8 mouse cellular contexts compared by ENCODE assay signal in genomic region chr2:9882926-9883802, GRCm38 (mm10). TPM values are rescaled to one million over a fixed set of nuclear protein-coding genes. Genes with fewer than 3 reads are reported as not detected.
DNase-seq lines count a peak whose midpoint lies in the region; ATAC-seq lines count a peak whose summit lies in the region.

No protein-coding gene starts in this region.

- DNase-seq in CD4-positive, CD25-positive, alpha-beta regulatory T cell, adult 2 months (ENCODE audit: low read depth, low spot score) = peak; percentile 49
- DNase-seq in CD4-positive helper T cell, adult 2 months (ENCODE audit: low read depth, low spot score) = peak; percentile 52
- peak; percentile 73 for DNase-seq in limb, embryonic 10.5 days (ENCODE audit: low spot score)
- DNase-seq in right cerebral cortex, adult 18-20 months = no peak
- DNase-seq in adrenal gland, postnatal 10 days = no peak

- H3K4me3 ChIP-seq in forebrain, embryonic 16.5 days (replicated peaks; ENCODE audit: low read length) = no peak overlapping the region
- peak overlapping the region; percentile 58 for H3K4me3 ChIP-seq in limb, embryonic 10.5 days
- H3K4me3 ChIP-seq in neural tube, embryonic 15.5 days (replicated peaks) = peak overlapping the region; percentile 5

- H3K27me3 ChIP-seq in forebrain, embryonic 16.5 days (replicated peaks; ENCODE audit: control insufficient read depth, insufficient read depth, low read length) = peaks cover 66% of the 10 kb centered on the region
- peaks cover 90% of the 10 kb centered on the region for H3K27me3 ChIP-seq in limb, embryonic 10.5 days (ENCODE audit: low read depth, poor library complexity, severe bottlenecking)
- H3K27me3 ChIP-seq in neural tube, embryonic 15.5 days (replicated peaks) = peaks cover 83% of the 10 kb centered on the region

- no peak for ATAC-seq in CD4-positive, CD25-positive, alpha-beta regulatory T cell, adult 4 months
- ATAC-seq in forebrain, embryonic 16.5 days = no peak
- ATAC-seq in neural tube, embryonic 15.5 days (ENCODE audit: low FRiP score) = no peak

- peaks cover 34% of the 10 kb centered on the region for H3K4me1 ChIP-seq in forebrain, embryonic 16.5 days (replicated peaks; ENCODE audit: control insufficient read depth, insufficient read depth, low read length)
- H3K4me1 ChIP-seq in limb, embryonic 10.5 days = peaks cover 57% of the 10 kb centered on the region
- peaks cover 32% of the 10 kb centered on the region for H3K4me1 ChIP-seq in neural tube, embryonic 15.5 days

- no peaks in the 10 kb centered on the region for H3K36me3 ChIP-seq in forebrain, embryonic 16.5 days (ENCODE audit: control insufficient read depth, insufficient read depth)
- H3K36me3 ChIP-seq in limb, embryonic 10.5 days = no peaks in the 10 kb centered on the region
- H3K36me3 ChIP-seq in neural tube, embryonic 15.5 days = no peaks in the 10 kb centered on the region

- WGBS in forebrain, embryonic 16.5 days = under 1% methylated on average over 43 of the region's 43 CpGs
- under 1% methylated on average over 43 of the region's 43 CpGs for WGBS in limb, embryonic 10.5 days
- WGBS in neural tube, embryonic 15.5 days = 1% methylated on average over 43 of the region's 43 CpGs

- H3K4me2 ChIP-seq in forebrain, embryonic 16.5 days (ENCODE audit: low read length) = peak overlapping the region; percentile 30; the same call in 1 of the 2 replicates
- H3K4me2 ChIP-seq in neural tube, embryonic 15.5 days = peak overlapping the region; percentile 52

- H3K9me3 ChIP-seq in forebrain, embryonic 16.5 days (ENCODE audit: control insufficient read depth, low read length) = no peaks in the 10 kb centered on the region
- no peaks in the 10 kb centered on the region for H3K9me3 ChIP-seq in limb, embryonic 10.5 days (replicated peaks)
- H3K9me3 ChIP-seq in neural tube, embryonic 15.5 days (replicated peaks) = no peaks in the 10 kb centered on the region

- no peak overlapping the region for H3K9ac ChIP-seq in forebrain, embryonic 16.5 days (replicated peaks; ENCODE audit: low read depth, low read length)
- no peak overlapping the region for H3K9ac ChIP-seq in neural tube, embryonic 15.5 days (replicated peaks)

- H3K27ac ChIP-seq in forebrain, embryonic 16.5 days (ENCODE audit: low read length) = no peak overlapping the region
- peak overlapping the region; percentile 25; the same call in 1 of the 2 replicates for H3K27ac ChIP-seq in limb, embryonic 10.5 days
- no peak overlapping the region for H3K27ac ChIP-seq in neural tube, embryonic 15.5 days (replicated peaks)

RNA-seq across cellular contexts. Expression of gene 4930412O13Rik, which starts 2.1 kb away (rescaled TPM):
- polyA plus RNA-seq in CD4-positive, CD25-positive, alpha-beta regulatory T cell, adult 4 months (2017; shearing (Covaris generic)) = 1 to 10 TPM in 1 of 2 experiments, under 1 TPM in 1; 0.66 to 1.9 TPM
- polyA plus RNA-seq in forebrain, embryonic 16.5 days (2015; fragmentation: Nextera tagmentation; extraction: Ambion mirVana) = not detected in 2 replicates
- 0.46 and 0.55 TPM in 2 replicates for polyA plus RNA-seq in limb, embryonic 10.5 days (2016; fragmentation: Nextera tagmentation; extraction: Ambion mirVana)
- polyA plus RNA-seq in neural tube, embryonic 15.5 days (2015; fragmentation: Nextera tagmentation; extraction: Ambion mirVana) = 0.23 TPM in 1 of 2 replicates, not detected in the other
- 1 to 10 TPM; 1.1 to 2.1 TPM for total RNA-seq in adrenal gland, postnatal 10 days (2021)

RNA-seq across cellular contexts. Expression of gene 9230102O04Rik, which starts 6.2 kb away (rescaled TPM):
- polyA plus RNA-seq in CD4-positive, CD25-positive, alpha-beta regulatory T cell, adult 4 months (2017; shearing (Covaris generic)) = under 1 TPM in 1 of 2 experiments, not detected in 1; 0.81 TPM
- not detected in 2 replicates for polyA plus RNA-seq in forebrain, embryonic 16.5 days (2015; fragmentation: Nextera tagmentation; extraction: Ambion mirVana)
- 0.39 TPM in 1 of 2 replicates, not detected in the other for polyA plus RNA-seq in limb, embryonic 10.5 days (2016; fragmentation: Nextera tagmentation; extraction: Ambion mirVana)
- polyA plus RNA-seq in neural tube, embryonic 15.5 days (2015; fragmentation: Nextera tagmentation; extraction: Ambion mirVana) = 0.49 TPM in 1 of 2 replicates, not detected in the other
- total RNA-seq in adrenal gland, postnatal 10 days (2021) = not detected

RNA-seq across cellular contexts. Expression of gene Gata3, which starts 6.7 kb away (rescaled TPM):
- 100 to 1,000 TPM; 136 to 163 TPM for polyA plus RNA-seq in CD4-positive, CD25-positive, alpha-beta regulatory T cell, adult 4 months (2017; shearing (Covaris generic))
- 0.42 and 2.2 TPM in 2 replicates for polyA plus RNA-seq in forebrain, embryonic 16.5 days (2015; fragmentation: Nextera tagmentation; extraction: Ambion mirVana)
- polyA plus RNA-seq in limb, embryonic 10.5 days (2016; fragmentation: Nextera tagmentation; extraction: Ambion mirVana) = 6.3 and 6.5 TPM in 2 replicates
- 15.6 and 16.0 TPM in 2 replicates for polyA plus RNA-seq in neural tube, embryonic 15.5 days (2015; fragmentation: Nextera tagmentation; extraction: Ambion mirVana)
- total RNA-seq in adrenal gland, postnatal 10 days (2021) = 10 to 100 TPM; 12.3 to 14.8 TPM

Comparison
In these comparisons a context has a peak if more than half of its experiments do, and no peak if none do; other contexts are left out.
1. DNase-seq: peak in CD4-positive, CD25-positive, alpha-beta regulatory T cell, adult 2 months (single experiment), CD4-positive helper T cell, adult 2 months (single experiment) and limb, embryonic 10.5 days (single experiment); none in right cerebral cortex, adult 18-20 months (single experiment) and adrenal gland, postnatal 10 days (single experiment).